Mouse (Mus musculus): Measurements from ENCODE around the gene Zyg11a. TPM values are rescaled to one million over a fixed set of nuclear protein-coding genes. Genes with fewer than 3 reads are reported as not detected.

The Zyg11a gene
- total and polyA plus RNA-seq, 3 experiments = not detected

GRCm38 (mm10) chr4:108225341-108225872 lies 7.6 kb upstream of the Zyg11a start:
- no peaks in the 10 kb centered on the region for H3K36me3 ChIP-seq (replicated peaks)
- no peaks in the 10 kb centered on the region for H3K27me3 ChIP-seq (ENCODE audit: insufficient read depth, low read length)
- ATAC-seq (ENCODE audit: extremely low read depth, insufficient number of reproducible peaks, low FRiP score, poor library complexity, severe bottlenecking) = no peak
- no peak for DNase-seq (ENCODE audit: low spot score)
- H3K4me1 ChIP-seq (ENCODE audit: insufficient read depth, low read depth, low read length) = no peaks in the 10 kb centered on the region
- H3K9me3 ChIP-seq (replicated peaks) = no peaks in the 10 kb centered on the region
- TF ChIP-seq GATA1 (IDR thresholded peaks at IDR 0.05; ENCODE audit: borderline replicate concordance, low read length) = no peak
- TF ChIP-seq TAL1 (conservative IDR thresholded peaks at IDR 0.05; ENCODE audit: low read depth, low read length) = no peak
- TF ChIP-seq GATA2 (IDR thresholded peaks at IDR 0.05; ENCODE audit: borderline replicate concordance, low read depth, low read length) = no peak
- no peak for TF ChIP-seq POLR2AphosphoS5 (IDR thresholded peaks at IDR 0.05; ENCODE audit: insufficient replicate concordance, low read depth, low read length)
- no peak for TF ChIP-seq CTCF (IDR thresholded peaks at IDR 0.05; ENCODE audit: low read depth, low read length)
- no peak overlapping the region for H3K4me3 ChIP-seq (ENCODE audit: low read depth, low read length)

- ATAC-seq (ENCODE audit: extremely low read depth, insufficient number of reproducible peaks, low FRiP score, poor library complexity, severe bottlenecking) = no peak
Observed at GRCm38 (mm10) chr4:108222507-108222906, 4.7 kb upstream of the Zyg11a start.

GRCm38 (mm10) chr4:108219019-108219418 lies 1.2 kb upstream of the Zyg11a start:
- H3K36me3 ChIP-seq (replicated peaks) = no peaks in the 10 kb centered on the region
- 0 out of 2 replicates have a peak, but pooled peaks cover 3% of the 10 kb centered on the region for H3K27me3 ChIP-seq (ENCODE audit: insufficient read depth, low read length)
- no peak for ATAC-seq (ENCODE audit: extremely low read depth, insufficient number of reproducible peaks, low FRiP score, poor library complexity, severe bottlenecking)
- no peak overlapping the region for H3K4me3 ChIP-seq (ENCODE audit: low read depth, low read length)
- no peak for DNase-seq (ENCODE audit: low spot score)
- H3K9me3 ChIP-seq (replicated peaks) = peaks cover 4% of the 10 kb centered on the region; the same call in 1 of the 2 replicates
- TF ChIP-seq POLR2AphosphoS5 (IDR thresholded peaks at IDR 0.05; ENCODE audit: insufficient replicate concordance, low read depth, low read length) = no peak
- TF ChIP-seq CTCF (IDR thresholded peaks at IDR 0.05; ENCODE audit: low read depth, low read length) = no peak
- no peak for TF ChIP-seq GATA1 (IDR thresholded peaks at IDR 0.05; ENCODE audit: borderline replicate concordance, low read length)
- no peak for TF ChIP-seq GATA2 (IDR thresholded peaks at IDR 0.05; ENCODE audit: borderline replicate concordance, low read depth, low read length)
- no peak for TF ChIP-seq TAL1 (conservative IDR thresholded peaks at IDR 0.05; ENCODE audit: low read depth, low read length)
- no peaks in the 10 kb centered on the region; the same call in 1 of the 2 replicates for H3K4me1 ChIP-seq (ENCODE audit: insufficient read depth, low read depth, low read length)

More at GRCm38 (mm10) chr4:108222507-108222906, 4.7 kb upstream of the Zyg11a start:
- Histone ChIP-seq H3K36me3 (replicated peaks) (no peaks in the 10 kb centered on the region), H3K9me3 (replicated peaks) (peaks cover 4% of the 10 kb centered on the region; the same call in 1 of the 2 replicates), H3K4me3 (ENCODE audit: low read depth, low read length) (no peak overlapping the region), H3K4me1 (ENCODE audit: insufficient read depth, low read depth, low read length) (no peaks in the 10 kb centered on the region; the same call in 1 of the 2 replicates), H3K27me3 (ENCODE audit: insufficient read depth, low read length) (0 out of 2 replicates have a peak, but pooled peaks cover 3% of the 10 kb centered on the region)
- TF ChIP-seq CTCF (IDR thresholded peaks at IDR 0.05; ENCODE audit: low read depth, low read length) (no peak), TAL1 (conservative IDR thresholded peaks at IDR 0.05; ENCODE audit: low read depth, low read length) (no peak), GATA1 (IDR thresholded peaks at IDR 0.05; ENCODE audit: borderline replicate concordance, low read length) (no peak), POLR2AphosphoS5 (IDR thresholded peaks at IDR 0.05; ENCODE audit: insufficient replicate concordance, low read depth, low read length) (no peak)
- no peak for DNase-seq (ENCODE audit: low spot score)

GRCm38 (mm10) chr4:108213023-108213422 lies 4.8 kb downstream of the Zyg11a start:
- TF ChIP-seq TAL1 (conservative IDR thresholded peaks at IDR 0.05; ENCODE audit: low read depth, low read length) (no peak), POLR2AphosphoS5 (IDR thresholded peaks at IDR 0.05; ENCODE audit: insufficient replicate concordance, low read depth, low read length) (no peak), GATA2 (IDR thresholded peaks at IDR 0.05; ENCODE audit: borderline replicate concordance, low read depth, low read length) (no peak)
- H3K36me3 ChIP-seq (replicated peaks) = no peaks in the 10 kb centered on the region
- H3K9me3 ChIP-seq (replicated peaks) = peaks cover 4% of the 10 kb centered on the region; the same call in 1 of the 2 replicates
- H3K27me3 ChIP-seq (ENCODE audit: insufficient read depth, low read length) = peaks cover 4% of the 10 kb centered on the region; the same call in 1 of the 2 replicates
- DNase-seq (ENCODE audit: low spot score) (no peak), ATAC-seq (ENCODE audit: extremely low read depth, insufficient number of reproducible peaks, low FRiP score, poor library complexity, severe bottlenecking) (no peak)
- no peaks in the 10 kb centered on the region for H3K4me1 ChIP-seq (ENCODE audit: insufficient read depth, low read depth, low read length)
- H3K4me3 ChIP-seq (ENCODE audit: low read depth, low read length) = no peak overlapping the region

GRCm38 (mm10) chr4:108204629-108205028 lies 13.2 kb downstream of the Zyg11a start:
- DNase-seq (ENCODE audit: low spot score) = no peak

GRCm38 (mm10) chr4:108199236-108199635 lies 18.6 kb downstream of the Zyg11a start:
- ATAC-seq (ENCODE audit: extremely low read depth, insufficient number of reproducible peaks, low FRiP score, poor library complexity, severe bottlenecking) (no peak), DNase-seq (ENCODE audit: low spot score) (no peak)
- no peaks in the 10 kb centered on the region for H3K4me1 ChIP-seq (ENCODE audit: insufficient read depth, low read depth, low read length)
- TF ChIP-seq GATA1 (IDR thresholded peaks at IDR 0.05; ENCODE audit: borderline replicate concordance, low read length) = no peak
- no peak for TF ChIP-seq CTCF (IDR thresholded peaks at IDR 0.05; ENCODE audit: low read depth, low read length)
- no peak for TF ChIP-seq POLR2AphosphoS5 (IDR thresholded peaks at IDR 0.05; ENCODE audit: insufficient replicate concordance, low read depth, low read length)
- TF ChIP-seq TAL1 (conservative IDR thresholded peaks at IDR 0.05; ENCODE audit: low read depth, low read length) = no peak
- TF ChIP-seq GATA2 (IDR thresholded peaks at IDR 0.05; ENCODE audit: borderline replicate concordance, low read depth, low read length) = no peak
- H3K27me3 ChIP-seq (ENCODE audit: insufficient read depth, low read length) = peaks cover 7% of the 10 kb centered on the region
- H3K9me3 ChIP-seq (replicated peaks) = no peaks in the 10 kb centered on the region
- no peaks in the 10 kb centered on the region for H3K36me3 ChIP-seq (replicated peaks)
- no peak overlapping the region for H3K4me3 ChIP-seq (ENCODE audit: low read depth, low read length)

More at GRCm38 (mm10) chr4:108204629-108205028, 13.2 kb downstream of the Zyg11a start:
- TF ChIP-seq POLR2AphosphoS5 (IDR thresholded peaks at IDR 0.05; ENCODE audit: insufficient replicate concordance, low read depth, low read length) (no peak), TAL1 (conservative IDR thresholded peaks at IDR 0.05; ENCODE audit: low read depth, low read length) (no peak), GATA2 (IDR thresholded peaks at IDR 0.05; ENCODE audit: borderline replicate concordance, low read depth, low read length) (no peak), CTCF (IDR thresholded peaks at IDR 0.05; ENCODE audit: low read depth, low read length) (no peak), GATA1 (IDR thresholded peaks at IDR 0.05; ENCODE audit: borderline replicate concordance, low read length) (no peak)
- H3K9me3 ChIP-seq (replicated peaks) = no peaks in the 10 kb centered on the region
- H3K36me3 ChIP-seq (replicated peaks) = no peaks in the 10 kb centered on the region
- H3K4me3 ChIP-seq (ENCODE audit: low read depth, low read length) = no peak overlapping the region
- ATAC-seq (ENCODE audit: extremely low read depth, insufficient number of reproducible peaks, low FRiP score, poor library complexity, severe bottlenecking) = no peak
- H3K4me1 ChIP-seq (ENCODE audit: insufficient read depth, low read depth, low read length) = no peaks in the 10 kb centered on the region
- peaks cover 11% of the 10 kb centered on the region for H3K27me3 ChIP-seq (ENCODE audit: insufficient read depth, low read length)

All from G1E (cell line).